In the genomic region with DNA sequence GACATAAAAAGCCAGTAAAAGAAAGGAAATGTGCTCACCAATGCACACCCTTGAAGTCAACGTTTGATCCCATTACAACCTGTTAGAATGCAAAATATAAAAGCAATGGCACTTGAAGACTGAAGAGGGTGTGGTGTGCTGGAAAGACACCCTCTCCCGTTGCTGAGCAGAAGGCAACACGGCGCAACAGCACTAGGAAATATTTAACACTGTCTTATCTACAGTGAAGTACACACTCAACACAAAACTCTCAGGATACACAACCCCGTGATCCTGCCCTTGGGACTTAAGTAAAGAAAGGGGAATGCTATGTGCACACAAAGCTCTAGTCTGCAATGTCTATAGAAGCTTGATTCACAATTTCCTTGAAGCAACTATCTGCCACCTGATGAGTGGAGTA, we compare ENCODE assay signal across 22 mouse cellular contexts.
DNase-seq lines count a peak whose midpoint lies in the region; ATAC-seq lines count a peak whose summit lies in the region.
"Had no signal": no experiment of that assay in that cellular context is flagged by ENCODE, and none has a peak within 500 bp of the region (broad histone marks: within the 10 kb centered on the region; RNA-seq: fewer than 3 reads in every experiment).

No protein-coding gene starts in this region.

- no peak overlapping the region for H3K4me2 ChIP-seq in limb, embryonic 11.5 days (ENCODE audit: low read depth, severe bottlenecking)
- no peak overlapping the region for H3K4me2 ChIP-seq in midbrain, embryonic 13.5 days (replicated peaks)
- H3K4me2 ChIP-seq: embryonic facial prominence, embryonic 13.5 days; embryonic facial prominence, embryonic 15.5 days; forebrain, embryonic 12.5 days had no signal

- WGBS in limb, embryonic 11.5 days: 87% methylated on average over 5 of the region's 5 CpGs
- WGBS in limb, embryonic 10.5 days: 89% methylated on average over 5 of the region's 5 CpGs
- WGBS in midbrain, embryonic 10.5 days: 91% methylated on average over 5 of the region's 5 CpGs
- 94% methylated on average over 5 of the region's 5 CpGs for WGBS in midbrain, embryonic 13.5 days

- peak; percentile 9 for DNase-seq in limb, embryonic 11.5 days (ENCODE audit: low spot score)
- DNase-seq in limb, embryonic 10.5 days (ENCODE audit: low spot score): no peak
- DNase-seq in lung, postnatal 25 days (ENCODE audit: low spot score): peak; percentile 17
- no peak for DNase-seq in lung, postnatal 10 days
- DNase-seq in midbrain, embryonic 10.5 days (ENCODE audit: low spot score): peak; percentile 2
- DNase-seq: adrenal gland, adult 2 months; adrenal gland, postnatal 10 days; adrenal gland, postnatal 25 days; cerebellum, adult 11 months; cerebellum, adult 18-20 months; cerebellum, adult 8-10 months; cerebellum, adult 9-11 months; cerebellum, postnatal 14 days; cerebellum, postnatal 36 days; embryo, embryonic 11 days had no signal

- no peak overlapping the region for H3K27ac ChIP-seq in limb, embryonic 11.5 days (replicated peaks; ENCODE audit: low read depth, low read length)
- H3K27ac ChIP-seq in limb, embryonic 10.5 days: no peak overlapping the region
- no peak overlapping the region for H3K27ac ChIP-seq in midbrain, embryonic 10.5 days (replicated peaks)
- H3K27ac ChIP-seq in midbrain, embryonic 13.5 days: no peak overlapping the region
- H3K27ac ChIP-seq: embryonic facial prominence, embryonic 13.5 days; embryonic facial prominence, embryonic 15.5 days; forebrain, embryonic 10.5 days; forebrain, embryonic 12.5 days had no signal

- H3K27me3 ChIP-seq in limb, embryonic 11.5 days (ENCODE audit: control insufficient read depth, insufficient read depth, low read length): no peaks in the 10 kb centered on the region
- H3K27me3 ChIP-seq in limb, embryonic 10.5 days (ENCODE audit: low read depth, poor library complexity, severe bottlenecking): no peaks in the 10 kb centered on the region
- H3K27me3 ChIP-seq in midbrain, embryonic 10.5 days (ENCODE audit: low read depth, poor library complexity, severe bottlenecking): no peaks in the 10 kb centered on the region
- H3K27me3 ChIP-seq in midbrain, embryonic 13.5 days: no peaks in the 10 kb centered on the region
- H3K27me3 ChIP-seq: embryonic facial prominence, embryonic 13.5 days; embryonic facial prominence, embryonic 15.5 days; forebrain, embryonic 12.5 days had no signal

- ATAC-seq in limb, embryonic 11.5 days (ENCODE audit: insufficient number of reproducible peaks, low FRiP score, low TSS enrichment, low read depth): no peak
- ATAC-seq in midbrain, embryonic 13.5 days: no peak
- ATAC-seq: forebrain, embryonic 14.5 days had no signal

- H3K9me3 ChIP-seq in limb, embryonic 11.5 days (ENCODE audit: control insufficient read depth, low read length): no peaks in the 10 kb centered on the region
- H3K9me3 ChIP-seq in limb, embryonic 10.5 days (replicated peaks): no peaks in the 10 kb centered on the region
- H3K9me3 ChIP-seq in midbrain, embryonic 10.5 days (replicated peaks): peaks cover 4% of the 10 kb centered on the region; the same call in 1 of the 2 replicates
- peaks cover 8% of the 10 kb centered on the region; the same call in 1 of the 2 replicates for H3K9me3 ChIP-seq in midbrain, embryonic 13.5 days
- H3K9me3 ChIP-seq: embryonic facial prominence, embryonic 15.5 days; forebrain, embryonic 10.5 days; forebrain, embryonic 12.5 days had no signal

- H3K4me3 ChIP-seq in limb, embryonic 11.5 days (ENCODE audit: low read depth, low read length): no peak overlapping the region
- H3K4me3 ChIP-seq in limb, embryonic 10.5 days: no peak overlapping the region
- H3K4me3 ChIP-seq in midbrain, embryonic 10.5 days: no peak overlapping the region
- H3K4me3 ChIP-seq in midbrain, embryonic 13.5 days (replicated peaks): no peak overlapping the region
- H3K4me3 ChIP-seq: embryonic facial prominence, embryonic 13.5 days; embryonic facial prominence, embryonic 15.5 days; erythroblast, embryonic 14.5 days; forebrain, embryonic 10.5 days; forebrain, embryonic 12.5 days had no signal

- no peaks in the 10 kb centered on the region for H3K36me3 ChIP-seq in limb, embryonic 11.5 days (ENCODE audit: control insufficient read depth, insufficient read depth, low read length)
- H3K36me3 ChIP-seq in limb, embryonic 10.5 days: no peaks in the 10 kb centered on the region
- H3K36me3 ChIP-seq in midbrain, embryonic 10.5 days: no peaks in the 10 kb centered on the region
- H3K36me3 ChIP-seq in midbrain, embryonic 13.5 days: no peaks in the 10 kb centered on the region
- H3K36me3 ChIP-seq: embryonic facial prominence, embryonic 13.5 days; embryonic facial prominence, embryonic 15.5 days; forebrain, embryonic 10.5 days; forebrain, embryonic 12.5 days had no signal

- no peaks in the 10 kb centered on the region for H3K4me1 ChIP-seq in limb, embryonic 11.5 days (ENCODE audit: control insufficient read depth, insufficient read depth, low read length)
- H3K4me1 ChIP-seq in limb, embryonic 10.5 days: no peaks in the 10 kb centered on the region
- H3K4me1 ChIP-seq in midbrain, embryonic 10.5 days: no peaks in the 10 kb centered on the region
- no peaks in the 10 kb centered on the region for H3K4me1 ChIP-seq in midbrain, embryonic 13.5 days (replicated peaks)
- H3K4me1 ChIP-seq: embryonic facial prominence, embryonic 13.5 days; embryonic facial prominence, embryonic 15.5 days; forebrain, embryonic 10.5 days; forebrain, embryonic 12.5 days had no signal

- H3K9ac ChIP-seq in limb, embryonic 11.5 days (ENCODE audit: low read length): no peak overlapping the region
- no peak overlapping the region for H3K9ac ChIP-seq in midbrain, embryonic 13.5 days (replicated peaks)
- H3K9ac ChIP-seq: embryonic facial prominence, embryonic 13.5 days; embryonic facial prominence, embryonic 15.5 days; forebrain, embryonic 12.5 days had no signal

Comparison
In these comparisons a context has a peak if more than half of its experiments do, and no peak if none do; other contexts are left out.
1. DNase-seq: peak in limb, embryonic 11.5 days (single experiment), lung, postnatal 25 days (single experiment) and midbrain, embryonic 10.5 days (single experiment); none in limb, embryonic 10.5 days (single experiment) and lung, postnatal 10 days (single experiment).